ENCODE assay signal across 8 mouse cellular contexts in the genomic region with DNA sequence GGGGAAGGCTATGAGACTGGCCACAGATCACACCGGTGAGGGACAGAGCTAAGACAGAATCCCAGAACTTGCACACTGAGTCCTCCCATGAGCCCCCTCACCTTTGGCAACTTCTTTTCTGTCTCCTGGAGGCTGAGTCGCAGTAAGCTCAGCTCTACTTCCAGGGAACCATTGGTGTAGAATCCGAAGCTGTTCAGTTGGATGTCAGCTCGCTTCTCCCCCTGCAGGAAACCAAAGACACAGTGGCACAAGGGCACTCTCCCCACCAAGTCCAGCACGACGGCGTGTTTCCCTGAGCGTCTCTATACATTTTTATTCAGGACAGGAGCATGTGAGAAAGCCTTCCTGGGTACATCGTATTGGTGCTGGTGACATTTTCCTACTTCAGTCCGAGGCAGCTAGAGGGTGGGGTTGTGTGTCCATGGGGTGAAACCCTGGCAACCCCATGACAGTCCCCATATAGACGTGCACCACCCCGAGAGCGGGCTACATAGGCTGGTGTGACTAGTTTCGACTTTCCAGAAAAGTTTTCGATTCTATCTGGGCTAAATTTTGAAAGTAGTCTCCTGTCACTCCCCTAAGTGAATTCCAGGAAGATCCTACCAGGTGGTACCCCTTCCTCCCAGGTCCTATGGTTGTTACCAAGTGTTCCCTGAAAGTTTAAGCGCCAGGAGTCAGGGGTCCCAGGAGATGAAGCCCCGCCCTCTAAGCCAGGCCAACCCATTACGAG. TPM values are rescaled to one million over a fixed set of nuclear protein-coding genes. Genes with fewer than 3 reads are reported as not detected.
DNase-seq lines count a peak whose midpoint lies in the region; ATAC-seq lines count a peak whose summit lies in the region.

No protein-coding gene starts in this region.

- no peaks in the 10 kb centered on the region for H3K9me3 ChIP-seq in hindbrain, embryonic 14.5 days (ENCODE audit: control insufficient read depth, low read length)
- no peaks in the 10 kb centered on the region for H3K9me3 ChIP-seq in midbrain, embryonic 12.5 days

- DNase-seq in cerebellum, adult 9-11 months, result peak; percentile 61
- DNase-seq in cerebellum, postnatal 36 days, result no peak
- DNase-seq in spleen, adult 12 weeks (ENCODE audit: low spot score), result peak; percentile 6
- no peak for DNase-seq in spleen, adult 18-20 months
- no peak for DNase-seq in hindbrain, embryonic 14.5 days (ENCODE audit: low spot score)
- no peak for DNase-seq in layer of hippocampus, adult 9-11 months
- no peak for DNase-seq in adrenal gland, postnatal 25 days

- no peak; the same call in 1 of the 2 replicates for ATAC-seq in hindbrain, embryonic 14.5 days (ENCODE audit: low FRiP score)
- peak; percentile 59 for ATAC-seq in midbrain, embryonic 12.5 days (ENCODE audit: low FRiP score, low read depth)

- peaks cover 10% of the 10 kb centered on the region for H3K36me3 ChIP-seq in hindbrain, embryonic 14.5 days (replicated peaks; ENCODE audit: control insufficient read depth, insufficient read depth)
- peaks cover 22% of the 10 kb centered on the region for H3K36me3 ChIP-seq in midbrain, embryonic 12.5 days

- WGBS in hindbrain, embryonic 14.5 days, result 5% methylated on average over 18 of the region's 18 CpGs
- 4% methylated on average over 18 of the region's 18 CpGs for WGBS in midbrain, embryonic 12.5 days

- H3K4me1 ChIP-seq in hindbrain, embryonic 14.5 days (replicated peaks; ENCODE audit: control insufficient read depth, insufficient read depth, low read length), result peaks cover 27% of the 10 kb centered on the region
- peaks cover 32% of the 10 kb centered on the region for H3K4me1 ChIP-seq in midbrain, embryonic 12.5 days

- H3K9ac ChIP-seq in hindbrain, embryonic 14.5 days, result peak overlapping the region; percentile 70
- peak overlapping the region; percentile 71 for H3K9ac ChIP-seq in midbrain, embryonic 12.5 days (replicated peaks)

- peak overlapping the region; percentile 96 for H3K27ac ChIP-seq in hindbrain, embryonic 14.5 days
- peak overlapping the region; percentile 97 for H3K27ac ChIP-seq in midbrain, embryonic 12.5 days (replicated peaks)

- H3K4me3 ChIP-seq in hindbrain, embryonic 14.5 days (replicated peaks; ENCODE audit: low read length), result peak overlapping the region; percentile 56
- peak overlapping the region; percentile 71 for H3K4me3 ChIP-seq in midbrain, embryonic 12.5 days

- no peaks in the 10 kb centered on the region for H3K27me3 ChIP-seq in hindbrain, embryonic 14.5 days (ENCODE audit: control insufficient read depth, insufficient read depth, low read length)
- H3K27me3 ChIP-seq in midbrain, embryonic 12.5 days, result no peaks in the 10 kb centered on the region

- peak overlapping the region; percentile 63 for H3K4me2 ChIP-seq in hindbrain, embryonic 14.5 days (replicated peaks)
- peak overlapping the region; percentile 81 for H3K4me2 ChIP-seq in midbrain, embryonic 12.5 days (replicated peaks)

RNA-seq across cellular contexts. Expression of a gene that starts 1.4 kb away (rescaled TPM):
- polyA plus RNA-seq in hindbrain, embryonic 14.5 days (2014; fragmentation: Nextera tagmentation; extraction: Ambion mirVana), result 22.1 and 24.3 TPM in 2 replicates
- 23.3 and 24.5 TPM in 2 replicates for polyA plus RNA-seq in midbrain, embryonic 12.5 days (2016; fragmentation: Nextera tagmentation; extraction: Ambion mirVana)
- 81.0 and 96.4 TPM in 2 replicates for total RNA-seq in adrenal gland, postnatal 25 days (2021)

RNA-seq across cellular contexts. Expression of a gene that starts 2.4 kb away (rescaled TPM):
- polyA plus RNA-seq in hindbrain, embryonic 14.5 days (2014; fragmentation: Nextera tagmentation; extraction: Ambion mirVana), result 9.5 and 10.1 TPM in 2 replicates
- 23.5 and 26.6 TPM in 2 replicates for polyA plus RNA-seq in midbrain, embryonic 12.5 days (2016; fragmentation: Nextera tagmentation; extraction: Ambion mirVana)
- 51.9 and 64.8 TPM in 2 replicates for total RNA-seq in adrenal gland, postnatal 25 days (2021)

RNA-seq across cellular contexts. Expression of a gene that starts 18.9 kb away (rescaled TPM):
- polyA plus RNA-seq in hindbrain, embryonic 14.5 days (2014; fragmentation: Nextera tagmentation; extraction: Ambion mirVana), result 2.0 and 2.7 TPM in 2 replicates
- 0.50 and 0.64 TPM in 2 replicates for polyA plus RNA-seq in midbrain, embryonic 12.5 days (2016; fragmentation: Nextera tagmentation; extraction: Ambion mirVana)
- 280 and 456 TPM in 2 replicates for total RNA-seq in adrenal gland, postnatal 25 days (2021)

RNA-seq across cellular contexts. Expression of a gene that starts 32.1 kb away (rescaled TPM):
- 1.7 TPM in 2 replicates for polyA plus RNA-seq in hindbrain, embryonic 14.5 days (2014; fragmentation: Nextera tagmentation; extraction: Ambion mirVana)
- 2.0 and 2.1 TPM in 2 replicates for polyA plus RNA-seq in midbrain, embryonic 12.5 days (2016; fragmentation: Nextera tagmentation; extraction: Ambion mirVana)
- total RNA-seq in adrenal gland, postnatal 25 days (2021), result 1.1 and 1.7 TPM in 2 replicates

RNA-seq across cellular contexts. Expression of a gene that starts 52.9 kb away (rescaled TPM):
- 0.13 TPM in 1 of 2 replicates, not detected in the other for polyA plus RNA-seq in hindbrain, embryonic 14.5 days (2014; fragmentation: Nextera tagmentation; extraction: Ambion mirVana)
- 0.09 TPM in 1 of 2 replicates, not detected in the other for polyA plus RNA-seq in midbrain, embryonic 12.5 days (2016; fragmentation: Nextera tagmentation; extraction: Ambion mirVana)
- not detected in 2 replicates for total RNA-seq in adrenal gland, postnatal 25 days (2021)

Comparison
In these comparisons a context has a peak if more than half of its experiments do, and no peak if none do; other contexts are left out.
1. DNase-seq: peak in cerebellum, adult 9-11 months (single experiment) and spleen, adult 12 weeks (single experiment); none in cerebellum, postnatal 36 days (0 of 2), spleen, adult 18-20 months (0 of 2), hindbrain, embryonic 14.5 days (single experiment), layer of hippocampus, adult 9-11 months (single experiment) and adrenal gland, postnatal 25 days (single experiment).